Mouse (Mus musculus) embryonic facial prominence, embryonic 13.5 days (tissue): ENCODE data around the gene Zfp111. TPM values are rescaled to one million over a fixed set of nuclear protein-coding genes. Genes with fewer than 3 reads are reported as not detected.

Experiments used
- ATAC-seq: fragments of 200-750 bp; cut with Nextera tagmentation; 2 replicates; pipeline ENCODE4 v1.8.0; 2017; ENCODE audit warnings: low read depth; ENCODE audit not compliant: insufficient number of reproducible peaks, insufficient read depth, low FRiP score, low TSS enrichment
- H3K27ac ChIP-seq: fragments of 300-500 bp; sonication (generic); 2 replicates; pipeline ENCODE4 v1.5.1; 2015; ENCODE audit warnings: moderate library complexity, mild to moderate bottlenecking, inconsistent platforms
- H3K27me3 ChIP-seq: fragments of 300-500 bp; sonication (generic); 2 replicates; pipeline ENCODE4 v1.6.1; 2015; ENCODE audit warnings: mild to moderate bottlenecking, inconsistent platforms
- H3K36me3 ChIP-seq: fragments of 300-500 bp; sonication (generic); 2 replicates; pipeline ENCODE4 v1.6.1; 2015; ENCODE audit warnings: mild to moderate bottlenecking, inconsistent platforms
- H3K4me1 ChIP-seq: fragments of 300-500 bp; sonication (generic); 2 replicates; pipeline ENCODE4 v1.6.1; 2015; ENCODE audit warnings: inconsistent platforms
- H3K4me2 ChIP-seq: fragments of 300-500 bp; sonication (generic); 2 replicates; pipeline ENCODE4 v1.6.1; 2015; ENCODE audit warnings: moderate library complexity, mild to moderate bottlenecking, inconsistent platforms
- H3K4me3 ChIP-seq: fragments of 300-500 bp; sonication (generic); 2 replicates; pipeline ENCODE4 v1.5.1; 2015; ENCODE audit warnings: mild to moderate bottlenecking, inconsistent platforms
- H3K9ac ChIP-seq: fragments of 300-500 bp; sonication (generic); 2 replicates; pipeline ENCODE4 v1.6.1; 2015; ENCODE audit warnings: mild to moderate bottlenecking, inconsistent platforms
- H3K9me3 ChIP-seq: fragments of 300-500 bp; sonication (generic); 2 replicates; pipeline ENCODE4 v1.6.1; 2016; ENCODE audit warnings: inconsistent platforms
- WGBS: fragments of 180-500 bp; shearing (Covaris S2); methylation state at CpG from one replicate; pipeline ENCODE4 v1.1.7; 2015; ENCODE audit warnings: mixed read lengths; 5-methylcytosine and 5-hydroxymethylcytosine counted together
- polyA plus RNA-seq: library from polyadenylated mRNA; unstranded; fragments of >200 nt; fragmentation: Nextera tagmentation; extraction: Ambion mirVana; gene quantifications from 2 replicates; pipeline ENCODE4 v1.2.1, GENCODE M21; 2015

Zfp111 gene
- polyA plus RNA-seq, 1 experiment from 2014 or later = 10.8 TPM

DNA sequence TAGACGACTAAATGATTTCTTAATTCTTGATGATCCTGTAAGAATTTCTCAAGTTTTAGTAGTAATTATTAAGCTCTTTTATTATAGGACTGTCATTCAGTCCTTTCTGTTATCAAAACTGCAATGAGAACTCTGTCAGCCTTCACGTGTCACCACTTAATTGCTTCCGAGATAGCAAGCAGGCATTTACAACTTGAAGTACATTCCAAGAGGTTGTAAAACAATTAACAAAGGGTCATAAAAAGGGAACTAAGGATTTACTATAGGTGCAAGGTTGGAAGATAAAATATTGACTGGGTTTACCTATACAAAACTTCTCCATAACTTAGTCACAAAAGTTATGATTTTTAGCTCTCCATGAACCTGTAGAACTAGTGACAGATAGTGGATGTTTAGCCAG is 18.1 kb downstream of the Zfp111 start:
- Histone ChIP-seq H3K9me3 (peaks cover 5% of the 10 kb centered on the region; the same call in 1 of the 2 replicates), H3K36me3 (peaks cover 33% of the 10 kb centered on the region), H3K9ac (no peak overlapping the region), H3K27me3 (no peaks in the 10 kb centered on the region), H3K4me1 (no peaks in the 10 kb centered on the region), H3K27ac (no peak overlapping the region), H3K4me2 (no peak overlapping the region), H3K4me3 (no peak overlapping the region)
- ATAC-seq = no peak
- 96% methylated on average over 3 of the region's 3 CpGs for WGBS

GRCm38 (mm10) chr7:24191361-24191760 is 19.9 kb downstream of the Zfp111 start:
- Histone ChIP-seq H3K9me3 (peaks cover 5% of the 10 kb centered on the region; the same call in 1 of the 2 replicates), H3K9ac (no peak overlapping the region), H3K27me3 (no peaks in the 10 kb centered on the region), H3K27ac (no peak overlapping the region), H3K4me3 (no peak overlapping the region), H3K36me3 (peaks cover 19% of the 10 kb centered on the region), H3K4me2 (no peak overlapping the region), H3K4me1 (no peaks in the 10 kb centered on the region)
- WGBS = 74% methylated on average over 2 of the region's 2 CpGs
- ATAC-seq = no peak

DNA sequence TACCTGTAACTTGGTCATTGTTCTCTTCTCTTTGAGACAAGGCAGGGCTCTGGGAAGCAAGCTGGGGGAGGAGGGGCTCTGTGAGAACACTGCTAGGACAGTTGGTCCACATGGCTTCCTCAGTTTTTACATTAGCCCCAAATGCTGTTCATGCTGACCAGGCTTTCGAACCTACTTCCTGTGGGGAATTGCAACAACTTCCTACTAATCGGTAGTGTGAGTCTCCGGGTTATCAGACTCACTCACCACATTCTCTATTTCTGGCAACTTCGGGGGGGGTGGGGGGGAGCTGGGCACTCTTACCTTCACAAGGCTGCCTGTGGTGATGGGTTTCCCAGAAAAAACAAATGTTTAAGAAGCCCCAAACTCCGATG is 21.7 kb downstream of the Zfp111 start:
- no peak for ATAC-seq
- WGBS = 78% methylated on average over 5 of the region's 5 CpGs
- H3K27ac ChIP-seq = no peak overlapping the region
- H3K4me1 ChIP-seq = no peaks in the 10 kb centered on the region
- no peak overlapping the region for H3K9ac ChIP-seq
- H3K4me3 ChIP-seq = no peak overlapping the region
- H3K36me3 ChIP-seq = peaks cover 12% of the 10 kb centered on the region
- peaks cover 5% of the 10 kb centered on the region; the same call in 1 of the 2 replicates for H3K9me3 ChIP-seq
- no peaks in the 10 kb centered on the region for H3K27me3 ChIP-seq
- no peak overlapping the region for H3K4me2 ChIP-seq

DNA sequence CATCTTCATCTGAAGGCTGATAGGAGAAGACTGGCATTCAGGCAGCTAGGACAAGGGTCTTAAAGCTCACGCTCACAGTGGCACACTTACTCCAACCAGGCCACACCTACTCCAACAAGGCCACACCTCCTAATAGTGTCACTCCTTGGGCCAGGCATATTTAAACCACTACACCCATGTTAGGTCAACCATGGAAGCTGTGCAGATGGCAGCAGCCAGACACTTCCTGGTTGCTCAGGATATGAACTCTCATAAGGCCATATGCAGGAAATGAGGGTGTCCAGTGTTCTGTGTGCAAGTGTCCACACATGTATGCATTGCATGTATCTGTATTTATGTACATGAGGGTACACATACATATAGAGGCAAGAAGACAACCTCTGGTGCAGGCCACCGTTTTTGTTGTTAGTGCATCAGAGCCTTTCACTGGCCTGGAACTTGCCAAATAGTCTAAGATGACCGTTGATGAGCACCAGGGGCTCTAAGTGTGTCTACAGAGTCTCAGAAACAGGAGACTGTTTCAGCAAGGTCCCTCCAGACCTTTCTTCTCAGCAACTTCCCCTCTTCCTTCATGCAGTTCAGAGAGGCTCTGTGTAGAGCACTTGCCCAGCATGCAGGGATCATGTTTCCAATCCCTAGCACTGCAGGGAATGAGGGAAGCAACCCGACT is 22.2 kb downstream of the Zfp111 start:
- no peak overlapping the region for H3K27ac ChIP-seq
- no peak for ATAC-seq
- peaks cover 7% of the 10 kb centered on the region for H3K36me3 ChIP-seq
- H3K4me2 ChIP-seq = no peak overlapping the region
- no peak overlapping the region for H3K9ac ChIP-seq
- WGBS = 63% methylated on average over 4 of the region's 4 CpGs
- H3K27me3 ChIP-seq = no peaks in the 10 kb centered on the region
- no peaks in the 10 kb centered on the region for H3K4me1 ChIP-seq
- no peak overlapping the region for H3K4me3 ChIP-seq
- peaks cover 5% of the 10 kb centered on the region; the same call in 1 of the 2 replicates for H3K9me3 ChIP-seq

DNA sequence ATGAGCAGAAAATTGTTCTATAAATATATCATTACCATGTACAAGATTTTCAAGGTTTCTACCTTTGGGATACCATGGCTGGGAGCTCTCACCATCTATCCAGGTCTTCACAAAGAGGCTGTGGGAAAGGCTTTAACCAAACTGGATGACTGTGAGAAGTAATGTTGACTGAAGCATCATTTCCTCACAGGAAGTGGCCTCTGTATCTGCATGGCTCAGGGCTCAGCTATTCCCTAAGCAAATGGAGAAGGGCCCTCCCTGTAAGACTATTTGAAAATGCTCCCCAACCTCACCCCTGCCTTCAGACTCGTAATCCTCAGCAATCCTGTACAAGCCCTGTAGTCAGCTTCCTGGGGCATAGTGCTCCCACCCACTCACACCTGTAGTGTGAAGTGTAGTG is 23.6 kb downstream of the Zfp111 start:
- Histone ChIP-seq H3K36me3 (no peaks in the 10 kb centered on the region), H3K27ac (no peak overlapping the region), H3K9ac (no peak overlapping the region), H3K4me1 (no peaks in the 10 kb centered on the region), H3K9me3 (no peaks in the 10 kb centered on the region), H3K27me3 (no peaks in the 10 kb centered on the region), H3K4me2 (no peak overlapping the region), H3K4me3 (no peak overlapping the region)
- WGBS = 52% methylated on average over 1 of the region's 1 CpGs
- no peak for ATAC-seq

DNA sequence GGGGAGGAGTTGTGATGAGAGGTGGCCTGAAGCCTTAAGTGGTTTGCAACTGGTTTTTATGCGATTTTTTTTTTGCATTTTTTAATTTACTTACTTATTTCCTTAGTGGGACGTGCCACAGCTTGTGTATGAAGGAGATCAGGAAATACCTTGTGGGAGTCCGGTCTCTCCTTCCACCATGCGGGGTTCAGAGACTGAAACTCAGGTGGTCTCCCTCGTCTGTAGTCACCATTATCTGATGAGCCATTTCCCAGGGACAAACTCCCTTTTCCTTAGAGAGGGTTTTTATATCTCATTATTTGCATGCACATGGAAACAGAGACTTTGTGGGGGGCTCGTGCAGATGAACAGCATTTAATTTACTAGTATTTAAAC is 35.9 kb downstream of the Zfp111 start:
- no peaks in the 10 kb centered on the region for H3K36me3 ChIP-seq
- no peak for ATAC-seq

DNA sequence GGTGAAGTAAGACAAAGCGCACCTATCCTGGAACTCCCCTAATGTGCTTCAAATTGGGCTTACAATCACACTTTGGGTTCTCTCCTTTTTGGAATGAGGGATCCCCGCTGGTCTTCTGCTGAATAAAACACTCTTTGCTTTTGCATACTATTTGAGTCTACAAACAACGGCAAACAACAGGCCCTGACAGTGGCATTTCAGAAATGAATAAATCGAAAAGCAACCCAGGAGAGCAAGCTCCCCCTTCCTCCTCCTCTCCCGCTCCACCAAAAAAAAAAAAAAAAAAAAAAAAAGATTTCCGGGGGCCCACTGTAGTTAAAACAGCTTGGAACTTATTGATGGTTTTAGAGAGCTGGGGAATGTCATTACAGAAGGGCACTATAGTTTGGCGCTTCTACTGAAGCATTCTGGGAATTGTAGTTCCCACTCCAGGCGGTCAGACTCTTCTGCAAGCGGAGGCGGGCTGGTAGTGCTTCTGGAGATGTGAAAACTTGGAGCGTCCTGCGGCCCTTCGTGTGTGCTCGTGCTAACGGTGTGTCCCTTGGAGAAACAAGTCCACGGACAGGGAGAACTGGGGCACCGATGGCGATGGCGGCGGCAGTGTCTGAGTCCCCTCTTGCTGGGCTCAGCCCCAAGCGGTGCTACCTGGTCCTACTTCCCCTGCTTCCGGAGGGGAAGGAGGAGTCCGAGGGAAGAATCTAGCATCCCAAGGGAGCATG is 36.5 kb downstream of the Zfp111 start, which contains the start of gene Zfp114:
Gene Zfp114 (plus strand): TSS at position 443 of the 719 bp plus-strand sequence.
- no peaks in the 10 kb centered on the region for H3K4me1 ChIP-seq

More for the DNA sequence above, 35.9 kb downstream of the Zfp111 start:
- Histone ChIP-seq H3K27me3 (no peaks in the 10 kb centered on the region), H3K4me1 (no peaks in the 10 kb centered on the region), H3K27ac (peak overlapping the region; percentile 79; the same call in 1 of the 2 replicates), H3K4me3 (peak overlapping the region; percentile 62), H3K9me3 (no peaks in the 10 kb centered on the region), H3K9ac (peak overlapping the region; percentile 82), H3K4me2 (peak overlapping the region; percentile 60)
- 54% methylated on average over 6 of the region's 6 CpGs for WGBS

GRCm38 (mm10) chr7:24172191-24172590 is 39.1 kb downstream of the Zfp111 start:
- Histone ChIP-seq H3K9me3 (no peaks in the 10 kb centered on the region), H3K27me3 (no peaks in the 10 kb centered on the region), H3K27ac (no peak overlapping the region), H3K4me1 (no peaks in the 10 kb centered on the region), H3K4me3 (no peak overlapping the region), H3K9ac (no peak overlapping the region), H3K36me3 (no peaks in the 10 kb centered on the region), H3K4me2 (no peak overlapping the region)
- 64% methylated on average over 4 of the region's 4 CpGs for WGBS
- no peak for ATAC-seq

More for the DNA sequence above, 36.5 kb downstream of the Zfp111 start, which contains the start of gene Zfp114:
- no peaks in the 10 kb centered on the region for H3K36me3 ChIP-seq
- H3K4me3 ChIP-seq = peak within 1 kb of the TSS; percentile 62
- peak; percentile 78 for ATAC-seq
- no peaks in the 10 kb centered on the region for H3K27me3 ChIP-seq
- H3K9me3 ChIP-seq = no peaks in the 10 kb centered on the region
- peak within 1 kb of the TSS; percentile 82 for H3K9ac ChIP-seq
- 12% methylated on average over 23 of the region's 23 CpGs for WGBS
- H3K27ac ChIP-seq = peak within 1 kb of the TSS; percentile 79
- H3K4me2 ChIP-seq = peak within 1 kb of the TSS; percentile 60

DNA sequence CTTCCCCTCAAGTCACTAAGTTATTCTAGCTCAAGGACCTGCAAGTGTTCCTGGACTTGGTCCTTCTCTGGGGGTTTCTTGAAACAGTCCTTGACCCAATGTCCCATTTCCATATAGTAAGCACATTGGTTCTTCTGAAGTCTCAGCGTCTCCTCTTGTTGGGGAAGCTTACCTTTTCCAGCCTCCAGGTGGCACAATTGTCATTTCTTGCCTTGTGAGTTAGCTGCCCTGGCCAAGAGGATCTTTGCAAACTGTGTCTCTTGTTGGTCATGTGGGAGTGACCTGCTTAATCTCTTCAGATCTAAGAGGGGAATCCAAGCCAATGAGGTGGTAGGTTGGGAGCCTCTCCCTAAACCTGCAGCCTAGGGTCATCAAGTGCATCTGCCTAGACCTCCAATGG is 58.0 kb downstream of the Zfp111 start:
- Histone ChIP-seq H3K9ac (no peak overlapping the region), H3K4me1 (no peaks in the 10 kb centered on the region), H3K4me2 (no peak overlapping the region), H3K27me3 (no peaks in the 10 kb centered on the region), H3K9me3 (no peaks in the 10 kb centered on the region), H3K4me3 (no peak overlapping the region), H3K36me3 (no peaks in the 10 kb centered on the region), H3K27ac (no peak overlapping the region)
- ATAC-seq = no peak
- 10% methylated on average over 1 of the region's 1 CpGs for WGBS

Other genes starting within 250 kb of the Zfp111 start
- not detected in 2 replicates for gene Vmn1r181, start 236.8 kb downstream of the Zfp111 start, polyA plus RNA-seq
- gene V1rd19, start 209.8 kb downstream of the Zfp111 start, polyA plus RNA-seq = not detected in 2 replicates
- not detected in 2 replicates for gene Vmn1r183, start 158.2 kb downstream of the Zfp111 start, polyA plus RNA-seq
- gene Zfp180, start 129.5 kb downstream of the Zfp111 start, polyA plus RNA-seq = 23.8 and 25.4 TPM in 2 replicates
- 10.1 and 12.4 TPM in 2 replicates for gene Zfp112, start 99.1 kb downstream of the Zfp111 start, polyA plus RNA-seq
- gene Zfp235, start 77.3 kb downstream of the Zfp111 start, polyA plus RNA-seq = 18.8 and 21.9 TPM in 2 replicates
- gene Zfp114, start 36.4 kb downstream of the Zfp111 start, polyA plus RNA-seq = 7.2 and 9.4 TPM in 2 replicates
- 6.1 and 6.4 TPM in 2 replicates for gene Zfp109, start 26.1 kb upstream of the Zfp111 start, polyA plus RNA-seq
- gene Zfp108, start 43.4 kb upstream of the Zfp111 start, polyA plus RNA-seq = 5.3 and 6.5 TPM in 2 replicates
- gene Zfp93, start 59.0 kb upstream of the Zfp111 start, polyA plus RNA-seq = 10.7 and 10.8 TPM in 2 replicates
- gene Zfp61, start 89.8 kb upstream of the Zfp111 start, polyA plus RNA-seq = 53.8 and 58.5 TPM in 2 replicates
- 14.3 and 18.8 TPM in 2 replicates for gene Zfp94, start 105.2 kb upstream of the Zfp111 start, polyA plus RNA-seq
- 0.25 TPM in 1 of 2 replicates, not detected in the other for gene Tescl, start 122.5 kb upstream of the Zfp111 start, polyA plus RNA-seq
- gene Lypd5, start 137.8 kb upstream of the Zfp111 start, polyA plus RNA-seq = 0.45 and 0.91 TPM in 2 replicates
- 1.9 and 2.1 TPM in 2 replicates for gene Kcnn4, start 158.8 kb upstream of the Zfp111 start, polyA plus RNA-seq
- 21.6 and 27.0 TPM in 2 replicates for gene Smg9, start 188.2 kb upstream of the Zfp111 start, polyA plus RNA-seq
- not detected in 2 replicates for gene Irgc1, start 240.9 kb upstream of the Zfp111 start, polyA plus RNA-seq